Mouse (Mus musculus) liver, embryonic 14.5 days (tissue): ENCODE measurements around the gene Apbb2. TPM values are rescaled to one million over a fixed set of nuclear protein-coding genes. Genes with fewer than 3 reads are reported as not detected.

ENCODE experiments used
- ATAC-seq: fragments of 200-750 bp; cut with Nextera tagmentation; 2 replicates; pipeline ENCODE4 v1.8.0; 2017; ENCODE audit warnings: moderate number of reproducible peaks, mild to moderate bottlenecking, moderate library complexity; ENCODE audit not compliant: insufficient read depth
- DNase-seq, 3 experiments: peaks; one replicate each; pipeline ENCODE4 v3.0.0-alpha.2; 2012 to 2013; ENCODE audit warnings: low read depth in 3 of 3, low spot score in 3 of 3
- H3K27ac ChIP-seq: fragments of 300-500 bp; sonication (generic); 2 replicates; pipeline ENCODE4 v1.5.1; 2014; ENCODE audit warnings: moderate library complexity, mild to moderate bottlenecking, control low read depth, inconsistent platforms
- H3K27me3 ChIP-seq: fragments of 300-500 bp; sonication (generic); 2 replicates; pipeline ENCODE4 v1.6.1; 2014; ENCODE audit warnings: mild to moderate bottlenecking, low read length, moderate library complexity; ENCODE audit not compliant: control insufficient read depth, insufficient read depth
- H3K36me3 ChIP-seq: fragments of 300-500 bp; sonication (generic); replicated peaks from 2 replicates; pipeline ENCODE4 v1.6.1; 2014; ENCODE audit warnings: low read depth; ENCODE audit not compliant: control insufficient read depth, insufficient read depth
- H3K4me1 ChIP-seq, 2 experiments: fragments of 200-500 bp in 1 of 2; fragments of 300-500 bp in 1 of 2; sonication (generic) in 1 of 2; replicated peaks; 2 replicates each; pipeline ENCODE4 v1.6.1; 2012 to 2014; ENCODE audit warnings: antibody characterized with exemption in 1 of 2, inconsistent platforms in 1 of 2, low read length in 1 of 2; ENCODE audit not compliant: control insufficient read depth in 2 of 2, insufficient read depth in 2 of 2
- H3K4me2 ChIP-seq: fragments of 300-500 bp; sonication (generic); 2 replicates; pipeline ENCODE4 v1.6.1; 2014; ENCODE audit warnings: low read depth, mild to moderate bottlenecking, control low read depth, moderate library complexity
- H3K4me3 ChIP-seq, 2 experiments: fragments of 200-500 bp in 1 of 2; fragments of 300-500 bp in 1 of 2; sonication (generic) in 1 of 2; 2 replicates each; pipeline ENCODE4 v1.5.1; 2012 to 2014; ENCODE audit warnings: low read depth in 2 of 2, low read length in 2 of 2, mild to moderate bottlenecking in 2 of 2, control low read depth in 1 of 2, inconsistent platforms in 1 of 2, moderate library complexity in 1 of 2; ENCODE audit not compliant: insufficient read depth in 1 of 2
- H3K9ac ChIP-seq: fragments of 300-500 bp; sonication (generic); replicated peaks from 2 replicates; pipeline ENCODE4 v1.6.1; 2014; ENCODE audit warnings: mild to moderate bottlenecking, control low read depth, moderate library complexity
- H3K9me3 ChIP-seq: fragments of 300-500 bp; sonication (generic); 2 replicates; pipeline ENCODE4 v1.6.1; 2016; ENCODE audit warnings: low read length, mixed read lengths; ENCODE audit not compliant: control insufficient read depth
- CTCF ChIP-seq: IDR thresholded peaks from 2 replicates; pipeline ENCODE4 v1.5.1; 2016; ENCODE audit warnings: antibody characterized with exemption, low read depth, control low read depth
- EP300 ChIP-seq: IDR thresholded peaks from 2 replicates; pipeline ENCODE4 v1.6.1; 2016; ENCODE audit warnings: antibody characterized with exemption, low read depth
- WGBS: fragments of 180-500 bp; shearing (Covaris S2); extraction: QIAGEN DNeasy Blood & Tissue Kit; methylation state at CpG from one replicate; pipeline ENCODE4 v1.1.7; 2014; ENCODE audit not compliant: insufficient replicate concordance; 5-methylcytosine and 5-hydroxymethylcytosine counted together
- polyA plus RNA-seq, 2 experiments: library from polyadenylated mRNA; depleted of rRNA in 1 of 2; stranded (reverse) in 1 of 2; unstranded in 1 of 2; fragments of >200 nt; fragmentation: Nextera tagmentation in 1 of 2; extraction: Ambion mirVana in 1 of 2; gene quantifications; 2 replicates each; pipeline versions ENCODE4 v1.2.1 to v1.2.3; 2012 to 2014

The Apbb2 gene
- polyA plus RNA-seq, 2 experiments = 0.92 to 2.8 TPM

- H3K9me3 ChIP-seq = no peaks in the 10 kb centered on the region
- no peaks in the 10 kb centered on the region for H3K4me1 ChIP-seq
- H3K27ac ChIP-seq = no peak overlapping the region
- H3K27me3 ChIP-seq = no peaks in the 10 kb centered on the region
- WGBS = 74% methylated on average over 15 of the region's 15 CpGs
- ATAC-seq = no peak
- no peak for DNase-seq
- no peak overlapping the region for H3K4me3 ChIP-seq
- no peak overlapping the region for H3K4me2 ChIP-seq
- H3K9ac ChIP-seq = no peak overlapping the region
- H3K36me3 ChIP-seq = no peaks in the 10 kb centered on the region
- no peak for TF ChIP-seq EP300
- no peak for TF ChIP-seq CTCF
Measured at GRCm38 (mm10) chr5:66359742-66360423, 258.7 kb downstream of the Apbb2 start.

- H3K9ac ChIP-seq = no peak overlapping the region
- DNase-seq (no peak), ATAC-seq (no peak)
- 56% methylated on average over 3 of the region's 3 CpGs for WGBS
- H3K36me3 ChIP-seq = no peaks in the 10 kb centered on the region
- H3K4me2 ChIP-seq = no peak overlapping the region
- H3K4me3 ChIP-seq = no peak overlapping the region
- H3K4me1 ChIP-seq = no peaks in the 10 kb centered on the region
- TF ChIP-seq CTCF (no peak), EP300 (no peak)
- H3K9me3 ChIP-seq = no peaks in the 10 kb centered on the region
- no peaks in the 10 kb centered on the region for H3K27me3 ChIP-seq
- H3K27ac ChIP-seq = no peak overlapping the region
Measured at GRCm38 (mm10) chr5:66355147-66355546, 263.4 kb downstream of the Apbb2 start.

GRCm38 (mm10) chr5:66353876-66354275 lies 264.7 kb downstream of the Apbb2 start:
- TF ChIP-seq CTCF (no peak), EP300 (no peak)
- H3K9ac ChIP-seq = no peak overlapping the region
- H3K9me3 ChIP-seq = no peaks in the 10 kb centered on the region
- H3K36me3 ChIP-seq = no peaks in the 10 kb centered on the region
- H3K27me3 ChIP-seq = no peaks in the 10 kb centered on the region
- no peak overlapping the region for H3K4me2 ChIP-seq
- DNase-seq (no peak), ATAC-seq (no peak)
- H3K4me3 ChIP-seq = no peak overlapping the region
- no peak overlapping the region for H3K27ac ChIP-seq
- no peaks in the 10 kb centered on the region for H3K4me1 ChIP-seq
- WGBS = 46% methylated on average over 3 of the region's 3 CpGs

- no peaks in the 10 kb centered on the region for H3K9me3 ChIP-seq
- H3K4me1 ChIP-seq = no peaks in the 10 kb centered on the region
- no peak for DNase-seq
- no peaks in the 10 kb centered on the region for H3K36me3 ChIP-seq
- H3K4me3 ChIP-seq = no peak overlapping the region
- H3K9ac ChIP-seq = no peak overlapping the region
- H3K27me3 ChIP-seq = no peaks in the 10 kb centered on the region
- TF ChIP-seq CTCF (no peak), EP300 (no peak)
- no peak overlapping the region for H3K4me2 ChIP-seq
- WGBS = 61% methylated on average over 7 of the region's 7 CpGs
- H3K27ac ChIP-seq = no peak overlapping the region
- no peak for ATAC-seq
Measured at GRCm38 (mm10) chr5:66351836-66352390, 266.7 kb downstream of the Apbb2 start.

- 86% methylated on average over 12 of the region's 12 CpGs for WGBS
- Histone ChIP-seq H3K4me2 (no peak overlapping the region), H3K9me3 (no peaks in the 10 kb centered on the region), H3K27me3 (no peaks in the 10 kb centered on the region), H3K4me3 (no peak overlapping the region), H3K9ac (no peak overlapping the region), H3K36me3 (no peaks in the 10 kb centered on the region), H3K4me1 (no peaks in the 10 kb centered on the region), H3K27ac (no peak overlapping the region)
- ATAC-seq (no peak), DNase-seq (no peak)
- TF ChIP-seq EP300 (no peak), CTCF (no peak)
Measured at GRCm38 (mm10) chr5:66351064-66351463, 267.5 kb downstream of the Apbb2 start.
